Mouse (Mus musculus) adrenal gland, postnatal 14 days (tissue): Measurements from ENCODE around the gene Zbtb8os. TPM values are rescaled to one million over a fixed set of nuclear protein-coding genes. Genes with fewer than 3 reads are reported as not detected.

Experiments used
- DNase-seq: peaks from one replicate; pipeline ENCODE4 v3.0.0; 2021; ENCODE audit warnings: mixed read lengths
- total RNA-seq: library from RNA; stranded (reverse); gene quantifications from 2 replicates; pipeline ENCODE4 v1.2.3, GENCODE M21; 2021

The Zbtb8os gene
- total RNA-seq, 1 experiment from 2014 or later, result 46.4 TPM

- no peak for DNase-seq
Measured at GRCm38 (mm10) chr4:129326191-129326590, 9.3 kb upstream of the Zbtb8os start.

- no peak for DNase-seq
Measured at GRCm38 (mm10) chr4:129332846-129333245, 2.6 kb upstream of the Zbtb8os start.

GRCm38 (mm10) chr4:129334677-129335215 lies 749 bp upstream of the Zbtb8os start:
- DNase-seq, result peak; percentile 80

GRCm38 (mm10) chr4:129336291-129336690 lies 796 bp downstream of the Zbtb8os start:
- DNase-seq, result no peak

GRCm38 (mm10) chr4:129339743-129340142 lies 4.2 kb downstream of the Zbtb8os start:
- no peak for DNase-seq

GRCm38 (mm10) chr4:129341888-129342287 lies 6.4 kb downstream of the Zbtb8os start:
- DNase-seq, result no peak

- no peak for DNase-seq
Measured at GRCm38 (mm10) chr4:129342705-129343104, 7.2 kb downstream of the Zbtb8os start.

- DNase-seq, result no peak
Measured at GRCm38 (mm10) chr4:129346481-129347154, 11.1 kb downstream of the Zbtb8os start.

GRCm38 (mm10) chr4:129350644-129351043 lies 15.1 kb downstream of the Zbtb8os start:
- DNase-seq, result peak; percentile 87

- DNase-seq, result no peak
Measured at GRCm38 (mm10) chr4:129351111-129351510, 15.6 kb downstream of the Zbtb8os start.

GRCm38 (mm10) chr4:129353176-129353575 lies 17.7 kb downstream of the Zbtb8os start:
- no peak for DNase-seq

- peak; percentile 18 for DNase-seq
Measured at GRCm38 (mm10) chr4:129354236-129354635, 18.7 kb downstream of the Zbtb8os start.

GRCm38 (mm10) chr4:129357613-129358163 lies 22.2 kb downstream of the Zbtb8os start:
- DNase-seq, result no peak

GRCm38 (mm10) chr4:129362238-129362637 lies 26.7 kb downstream of the Zbtb8os start:
- DNase-seq, result peak; percentile 12

- no peak for DNase-seq
Measured at GRCm38 (mm10) chr4:129362771-129363170, 27.3 kb downstream of the Zbtb8os start.

GRCm38 (mm10) chr4:129363463-129363862 lies 28.0 kb downstream of the Zbtb8os start:
- DNase-seq, result peak; percentile 50

GRCm38 (mm10) chr4:129364379-129364778 lies 28.9 kb downstream of the Zbtb8os start:
- no peak for DNase-seq

- DNase-seq, result no peak
Measured at GRCm38 (mm10) chr4:129365224-129365623, 29.7 kb downstream of the Zbtb8os start.

GRCm38 (mm10) chr4:129371391-129371790 lies 35.9 kb downstream of the Zbtb8os start:
- no peak for DNase-seq

GRCm38 (mm10) chr4:129373202-129373976 lies 37.9 kb downstream of the Zbtb8os start:
- no peak for DNase-seq

- DNase-seq, result no peak
Measured at GRCm38 (mm10) chr4:129374219-129374755, 38.8 kb downstream of the Zbtb8os start.

- DNase-seq, result no peak
Measured at GRCm38 (mm10) chr4:129375000-129375399, 39.5 kb downstream of the Zbtb8os start.

- DNase-seq, result no peak
Measured at GRCm38 (mm10) chr4:129375821-129376220, 40.3 kb downstream of the Zbtb8os start.
